Mouse (Mus musculus) myocyte (in vitro differentiated cells): ENCODE measurements around the gene Garnl3.

Experiments used
- E2F4 ChIP-seq: IDR thresholded peaks from one replicate; pipeline ENCODE4 v1.6.1; 2011; ENCODE audit warnings: mild to moderate bottlenecking, control low read depth, moderate library complexity; ENCODE audit not compliant: insufficient read depth
- MAX ChIP-seq: IDR thresholded peaks from one replicate; pipeline ENCODE4 v1.6.1; 2011; ENCODE audit warnings: low read depth, mild to moderate bottlenecking, control low read depth
- MYOG ChIP-seq, 3 experiments: IDR thresholded peaks; one replicate each; pipeline ENCODE4 v1.6.1; 2011; ENCODE audit warnings: control low read depth in 2 of 3, low read depth in 2 of 3, mild to moderate bottlenecking in 2 of 3; ENCODE audit not compliant: insufficient read length in 2 of 3, control insufficient read depth in 1 of 3, insufficient read depth in 1 of 3
- POLR2A ChIP-seq: IDR thresholded peaks from one replicate; pipeline ENCODE4 v1.6.1; 2011; ENCODE audit warnings: low read depth, mild to moderate bottlenecking, control low read depth, moderate library complexity; ENCODE audit not compliant: insufficient read length
- REST ChIP-seq: IDR thresholded peaks from one replicate; pipeline ENCODE4 v1.6.1; 2011; ENCODE audit warnings: mild to moderate bottlenecking, control low read depth, moderate library complexity; ENCODE audit not compliant: insufficient read depth, insufficient read length
- SRF ChIP-seq: IDR thresholded peaks from one replicate; pipeline ENCODE4 v1.6.1; 2011; ENCODE audit warnings: low read depth; ENCODE audit not compliant: control insufficient read depth, insufficient read length
- USF1 ChIP-seq: IDR thresholded peaks from one replicate; pipeline ENCODE4 v1.6.1; 2011; ENCODE audit warnings: low read depth, mild to moderate bottlenecking, control low read depth, moderate library complexity

DNA sequence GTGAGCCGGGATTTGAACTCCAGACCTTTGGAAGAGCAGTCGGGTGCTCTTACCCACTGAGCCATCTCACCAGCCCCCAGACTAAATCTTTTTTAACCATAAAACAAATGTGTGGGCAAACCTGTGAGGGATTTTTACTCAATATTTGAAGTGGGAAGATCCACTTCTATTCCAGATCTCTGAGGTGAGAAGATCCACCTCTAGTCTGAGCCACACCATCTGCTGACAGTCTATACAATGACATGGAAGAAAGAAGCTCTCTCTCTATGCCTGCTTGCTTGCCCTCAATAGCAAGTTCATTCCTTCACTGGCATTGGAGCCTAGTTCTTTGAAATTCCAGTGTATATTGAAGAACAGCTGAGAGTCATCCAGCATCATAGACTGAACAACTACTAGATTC lies 131.7 kb downstream of the Garnl3 start:
- no peak for TF ChIP-seq MAX
- TF ChIP-seq POLR2A = no peak
- TF ChIP-seq SRF = no peak
- TF ChIP-seq E2F4 = no peak
- no peak for TF ChIP-seq REST
- TF ChIP-seq USF1 = no peak
- no peak for TF ChIP-seq MYOG (IDR thresholded peaks at IDR 0.05; ENCODE audit: control insufficient read depth in 1 of 3, insufficient read depth in 1 of 3, insufficient read length in 2 of 3, low read depth in 2 of 3)
